Mouse (Mus musculus) thymus, adult 2 months (tissue): Measurements from ENCODE around the gene Atrnl1.

ENCODE experiments used
- CTCF ChIP-seq: fragments of 200-500 bp; IDR thresholded peaks from 2 replicates; pipeline ENCODE4 v1.5.1; 2012; ENCODE audit warnings: mild to moderate bottlenecking, control low read depth, low read length, moderate library complexity, borderline replicate concordance; ENCODE audit not compliant: control insufficient read depth, poor library complexity, insufficient read depth; ENCODE audit errors: extremely low read depth
- POLR2A ChIP-seq: fragments of 200-500 bp; IDR thresholded peaks from 2 replicates; pipeline ENCODE4 v1.6.1; 2012; ENCODE audit warnings: mild to moderate bottlenecking, low read length, control low read depth, moderate library complexity; ENCODE audit not compliant: control insufficient read depth, poor library complexity, insufficient read depth; ENCODE audit errors: extremely low read depth

- TF ChIP-seq CTCF (no peak), POLR2A (no peak)
Observed at GRCm38 (mm10) chr19:58121628-58122027, 510.8 kb downstream of the Atrnl1 start.
